Mouse (Mus musculus) layer of hippocampus, postnatal 25 days (tissue): ENCODE measurements around the gene Vldlr. TPM values are rescaled to one million over a fixed set of nuclear protein-coding genes. Genes with fewer than 3 reads are reported as not detected.

ENCODE experiments used
- DNase-seq, 2 experiments: peaks; one replicate each; pipeline ENCODE4 v3.0.0; 2022; ENCODE audit warnings: mixed read lengths in 2 of 2, low spot score in 1 of 2; ENCODE audit errors: extremely low spot score in 1 of 2
- total RNA-seq, 2 experiments: library from RNA; stranded (reverse); gene quantifications; 2 replicates each; pipeline ENCODE4 v1.2.3; 2021

The Vldlr gene
- 10 to 100 TPM; 50.7 to 53.4 TPM for total RNA-seq

- DNase-seq = peak in 1 of 2 experiments; percentile 24
Observed at GRCm38 (mm10) chr19:27216318-27216717, at the start of gene Vldlr. Gene Vldlr (plus strand): TSS chr19:27216484.

GRCm38 (mm10) chr19:27167601-27168319 is 48.5 kb upstream of the Vldlr start:
- DNase-seq = no peak

- DNase-seq = no peak
Observed at GRCm38 (mm10) chr19:27173836-27174235, 42.4 kb upstream of the Vldlr start.

DNA sequence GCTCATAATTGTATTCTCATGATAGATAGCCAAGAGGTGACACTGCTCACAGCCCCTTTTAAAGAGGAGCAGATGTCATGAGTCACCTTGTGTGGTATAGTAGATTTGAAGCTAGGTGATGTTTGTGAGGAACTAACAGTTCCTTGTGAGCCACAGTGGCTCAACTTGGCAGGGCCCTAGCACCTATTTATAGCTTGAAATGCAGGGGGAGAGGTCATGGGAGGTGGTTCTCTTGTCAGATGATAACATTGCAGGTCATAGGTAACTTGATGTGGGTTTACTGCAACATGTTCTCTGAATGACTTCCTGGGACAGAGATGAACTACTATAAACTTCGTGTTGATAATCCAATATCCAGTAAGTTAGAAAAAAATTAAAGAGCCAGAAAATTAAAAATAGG is 40.7 kb upstream of the Vldlr start:
- DNase-seq = no peak

- DNase-seq = no peak
Observed at GRCm38 (mm10) chr19:27176558-27176957, 39.7 kb upstream of the Vldlr start.

DNA sequence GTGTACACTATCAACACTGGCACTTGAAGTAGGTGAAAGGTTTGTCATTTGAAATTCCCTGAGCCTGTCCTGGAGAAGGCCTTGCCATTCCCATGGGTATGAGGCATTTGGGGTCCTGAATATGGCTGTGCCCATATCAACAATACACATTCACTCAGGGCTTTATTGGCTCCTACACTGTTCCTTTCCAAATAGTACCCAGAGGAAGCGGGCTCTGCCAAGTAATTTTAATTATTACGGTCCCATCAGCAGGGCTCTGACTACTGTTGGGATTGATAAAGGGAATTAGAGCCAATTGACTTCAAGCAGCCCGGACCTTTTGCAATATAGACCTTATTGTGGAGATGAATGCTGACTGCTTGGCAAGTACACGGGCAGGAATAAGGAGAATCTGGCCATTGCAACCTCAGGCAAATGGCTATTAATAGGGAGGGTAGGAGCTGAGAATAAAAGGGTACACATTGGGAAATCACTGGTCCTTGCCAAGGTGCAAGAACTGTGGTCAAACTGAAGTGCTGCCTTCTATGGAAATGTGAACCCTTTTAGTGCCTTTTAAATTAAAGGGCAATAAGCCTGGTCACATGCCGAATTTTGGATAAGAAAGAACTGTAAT is 38.0 kb upstream of the Vldlr start:
- DNase-seq = no peak

- peak in 1 of 2 experiments; percentile 33 for DNase-seq
Observed at GRCm38 (mm10) chr19:27180351-27181122, 35.7 kb upstream of the Vldlr start.

- DNase-seq = no peak
Observed at GRCm38 (mm10) chr19:27183511-27183910, 32.8 kb upstream of the Vldlr start.

GRCm38 (mm10) chr19:27203711-27204238 is 12.5 kb upstream of the Vldlr start:
- DNase-seq = no peak

- DNase-seq = no peak
Observed at GRCm38 (mm10) chr19:27210991-27211390, 5.3 kb upstream of the Vldlr start.

GRCm38 (mm10) chr19:27215596-27215995 is 688 bp upstream of the Vldlr start:
- DNase-seq = no peak

DNA sequence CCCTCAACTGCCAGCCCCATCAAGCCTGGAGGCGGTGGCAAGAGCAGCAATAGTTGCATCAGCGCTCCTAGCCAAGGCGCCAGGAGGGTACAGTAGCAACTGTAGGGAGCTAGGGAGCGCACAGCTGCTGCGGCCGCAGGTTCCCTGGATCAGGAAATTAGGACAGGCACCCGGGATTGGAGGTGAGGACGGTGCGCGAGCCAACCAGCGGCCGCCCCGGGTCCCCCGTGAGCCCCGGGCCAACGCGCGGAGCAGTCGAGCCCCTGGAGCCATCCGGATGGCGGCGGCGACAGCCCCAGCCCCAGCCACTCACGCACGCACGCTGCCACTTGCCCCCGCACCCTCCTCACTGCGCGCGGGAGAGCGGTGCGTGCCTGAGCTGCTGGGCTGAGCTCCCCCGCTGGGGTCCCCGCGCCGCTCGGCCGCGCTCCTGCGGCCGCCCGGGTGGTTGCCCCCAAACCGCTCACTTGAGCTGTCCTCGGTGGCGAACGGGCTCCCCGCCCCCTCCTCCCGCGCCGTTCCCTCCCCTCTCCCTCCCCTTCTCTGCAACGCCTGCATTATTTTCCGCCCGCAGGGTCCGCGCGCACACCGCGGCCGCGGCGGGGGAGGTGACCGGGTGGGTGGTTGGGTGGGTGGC is 601 bp downstream of the Vldlr start:
- DNase-seq = peak; percentile 40 to 66

DNA sequence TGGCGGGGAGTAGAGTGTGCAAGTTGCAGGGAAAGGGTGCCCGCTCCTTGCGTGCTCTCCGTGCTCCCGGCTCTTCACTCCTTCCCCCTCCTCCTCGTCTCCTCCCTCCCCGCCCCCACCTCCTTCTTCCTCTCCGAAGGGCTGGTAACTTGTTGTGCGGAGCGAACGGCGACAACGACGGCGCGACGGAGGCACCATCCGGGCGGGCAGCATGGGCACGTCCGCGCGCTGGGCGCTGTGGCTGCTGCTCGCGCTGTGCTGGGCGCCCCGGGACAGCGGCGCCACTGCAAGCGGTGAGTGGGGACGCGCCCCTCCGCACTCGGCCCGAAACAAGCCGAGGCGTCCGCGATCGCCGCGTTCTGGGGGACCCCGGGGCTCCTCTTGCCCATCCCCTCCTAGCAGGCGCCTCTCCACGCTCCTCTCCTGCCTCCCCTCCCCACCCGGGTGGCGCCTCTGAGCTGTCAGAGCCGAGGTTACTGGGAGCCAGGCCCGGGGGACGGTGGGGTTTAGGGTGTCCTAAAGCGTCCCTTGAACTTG is 1.2 kb downstream of the Vldlr start:
- DNase-seq = peak; percentile 57 to 73

DNA sequence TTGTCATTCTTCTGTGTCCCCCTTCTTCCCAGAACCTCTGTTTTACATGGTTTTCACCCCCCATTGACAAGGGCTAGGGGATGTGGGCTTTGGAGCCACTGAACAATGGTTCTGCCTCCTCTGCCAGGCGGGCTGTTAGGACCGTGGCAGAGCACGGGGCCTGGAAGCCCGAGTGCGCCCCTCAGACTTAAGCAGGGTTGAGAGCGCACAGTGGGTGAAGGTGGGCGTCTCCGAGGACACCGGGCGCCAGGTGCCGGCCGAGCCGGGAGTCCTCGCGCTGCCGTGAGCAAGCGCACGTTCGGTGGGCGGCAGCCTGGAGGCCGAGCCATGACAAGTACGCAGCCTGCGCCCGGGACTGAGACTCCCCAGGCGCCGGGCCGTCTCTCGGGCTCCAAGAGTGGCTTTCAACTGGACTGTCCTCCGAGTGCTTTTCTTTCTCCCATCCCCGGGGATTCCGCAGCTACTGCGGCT is 1.7 kb downstream of the Vldlr start:
- peak; percentile 28 to 48 for DNase-seq

GRCm38 (mm10) chr19:27218561-27219262 is 2.4 kb downstream of the Vldlr start:
- peak; percentile 37 to 41 for DNase-seq

DNA sequence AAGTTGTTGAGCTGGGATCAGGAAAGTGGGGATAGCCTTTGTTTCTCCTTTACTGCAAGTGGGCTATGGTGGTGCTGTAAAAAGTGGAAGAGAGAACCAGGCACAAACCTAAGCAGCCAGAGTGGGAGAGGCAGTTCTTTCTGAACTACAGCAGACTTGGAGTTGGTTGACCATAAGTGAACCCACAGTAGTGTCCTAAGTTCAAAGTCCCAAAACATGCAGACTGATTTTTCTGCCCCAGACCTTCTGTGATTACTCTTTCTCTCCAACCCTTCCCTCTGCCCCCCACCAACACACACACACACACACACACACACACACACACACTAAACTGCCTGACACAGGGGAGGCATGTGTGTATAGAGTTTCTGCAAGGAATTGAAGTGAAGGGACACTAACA is 3.3 kb downstream of the Vldlr start:
- DNase-seq = no peak

- no peak for DNase-seq
Observed at GRCm38 (mm10) chr19:27223046-27223445, 6.8 kb downstream of the Vldlr start.

DNA sequence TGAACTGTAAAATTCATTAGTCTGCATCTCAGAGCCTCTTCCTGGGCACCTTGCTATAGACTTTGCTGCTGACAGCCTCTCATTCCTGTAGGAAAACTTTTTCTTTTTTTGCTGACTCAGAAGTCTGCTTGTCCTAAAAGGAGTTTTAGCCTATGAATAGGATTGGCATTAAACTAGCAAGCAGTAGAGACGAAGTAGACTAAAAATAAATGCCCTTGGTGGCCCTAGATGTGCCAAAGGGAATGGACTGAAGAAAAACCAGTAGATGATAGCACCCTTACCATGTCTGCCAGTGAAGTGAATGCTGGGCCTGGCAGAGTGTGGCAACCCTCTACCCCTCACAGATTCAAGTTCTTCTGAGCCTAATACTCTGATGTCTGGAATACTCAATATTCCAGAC is 8.1 kb downstream of the Vldlr start:
- DNase-seq = no peak

DNA sequence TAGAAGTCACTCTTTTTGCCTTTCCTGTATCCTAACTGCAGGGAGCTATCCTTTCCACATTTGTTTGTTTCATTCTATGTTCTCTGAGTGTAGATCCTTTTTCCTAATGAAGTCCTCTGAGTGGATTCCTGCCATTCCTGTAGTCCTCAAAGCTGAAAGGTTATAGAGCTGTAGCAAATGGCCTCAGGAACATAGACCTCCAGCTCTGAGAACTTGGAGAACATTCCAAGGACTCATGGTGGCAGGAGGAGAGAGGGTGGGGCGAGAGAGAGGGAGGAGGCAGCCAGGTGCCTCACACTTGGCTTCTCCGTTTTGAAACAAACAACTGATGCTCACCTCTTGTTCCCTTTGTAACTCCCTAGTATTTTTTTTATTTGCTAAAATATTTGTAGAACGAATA is 10.3 kb downstream of the Vldlr start:
- DNase-seq = no peak

GRCm38 (mm10) chr19:27227131-27227530 is 10.8 kb downstream of the Vldlr start:
- peak in 1 of 2 experiments; percentile 9 for DNase-seq
